Mouse (Mus musculus): ENCODE data around the gene Pdgfd.
"Not testable (repeated sequence)": the region's sequence is repeated elsewhere in the genome, so short reads cannot be mapped to it uniquely, and the experiment has no call there.

The Pdgfd gene

GRCm38 (mm10) chr9:6168391-6169037, at the start of gene Pdgfd:
Pdgfd (plus strand) TSS chr9:6168584.
- DNase-seq (ENCODE audit: extremely low spot score): peak; percentile 77

- DNase-seq (ENCODE audit: extremely low spot score): peak; percentile 32
Observed at GRCm38 (mm10) chr9:6169038-6169431, 651 bp downstream of the Pdgfd start.

GRCm38 (mm10) chr9:6170962-6171361, 2.6 kb downstream of the Pdgfd start:
- DNase-seq (ENCODE audit: extremely low spot score): no peak

GRCm38 (mm10) chr9:6173276-6173675, 4.9 kb downstream of the Pdgfd start:
- DNase-seq (ENCODE audit: extremely low spot score): no peak

GRCm38 (mm10) chr9:6175731-6176130, 7.3 kb downstream of the Pdgfd start:
- no peak for DNase-seq (ENCODE audit: extremely low spot score)

- DNase-seq (ENCODE audit: extremely low spot score): no peak
Observed at GRCm38 (mm10) chr9:6182307-6182923, 14.0 kb downstream of the Pdgfd start.

GRCm38 (mm10) chr9:6187955-6188354, 19.6 kb downstream of the Pdgfd start:
- no peak for DNase-seq (ENCODE audit: extremely low spot score)

GRCm38 (mm10) chr9:6193352-6193751, 25.0 kb downstream of the Pdgfd start:
- no peak for DNase-seq (ENCODE audit: extremely low spot score)

- DNase-seq (ENCODE audit: extremely low spot score): no peak
Observed at GRCm38 (mm10) chr9:6212862-6213261, 44.5 kb downstream of the Pdgfd start.

GRCm38 (mm10) chr9:6217505-6217904, 49.1 kb downstream of the Pdgfd start:
- DNase-seq (ENCODE audit: extremely low spot score): no peak

- not testable (repeated sequence) for DNase-seq (ENCODE audit: extremely low spot score)
Observed at GRCm38 (mm10) chr9:6235982-6236381, 67.6 kb downstream of the Pdgfd start.

- no peak for DNase-seq (ENCODE audit: extremely low spot score)
Observed at GRCm38 (mm10) chr9:6250320-6250719, 81.9 kb downstream of the Pdgfd start.

- no peak for DNase-seq (ENCODE audit: extremely low spot score)
Observed at GRCm38 (mm10) chr9:6251990-6252389, 83.6 kb downstream of the Pdgfd start.

- DNase-seq (ENCODE audit: extremely low spot score): no peak
Observed at GRCm38 (mm10) chr9:6257072-6257471, 88.7 kb downstream of the Pdgfd start.

- no peak for DNase-seq (ENCODE audit: extremely low spot score)
Observed at GRCm38 (mm10) chr9:6264820-6265219, 96.4 kb downstream of the Pdgfd start.

- peak; percentile 17 for DNase-seq (ENCODE audit: extremely low spot score)
Observed at GRCm38 (mm10) chr9:6269796-6270280, 101.5 kb downstream of the Pdgfd start, which contains the start of gene Ddi1. Ddi1 (minus strand) TSS chr9:6269846.

GRCm38 (mm10) chr9:6276395-6276794, 108.0 kb downstream of the Pdgfd start:
- DNase-seq (ENCODE audit: extremely low spot score): no peak

GRCm38 (mm10) chr9:6277526-6277925, 109.1 kb downstream of the Pdgfd start:
- no peak for DNase-seq (ENCODE audit: extremely low spot score)

GRCm38 (mm10) chr9:6286770-6287169, 118.4 kb downstream of the Pdgfd start:
- no peak for DNase-seq (ENCODE audit: extremely low spot score)

GRCm38 (mm10) chr9:6289211-6289696, 120.9 kb downstream of the Pdgfd start:
- DNase-seq (ENCODE audit: extremely low spot score): peak; percentile 17

- DNase-seq (ENCODE audit: extremely low spot score): no peak
Observed at GRCm38 (mm10) chr9:6298547-6298946, 130.2 kb downstream of the Pdgfd start.

GRCm38 (mm10) chr9:6302050-6302449, 133.7 kb downstream of the Pdgfd start:
- DNase-seq (ENCODE audit: extremely low spot score): no peak

GRCm38 (mm10) chr9:6304590-6304989, 136.2 kb downstream of the Pdgfd start:
- no peak for DNase-seq (ENCODE audit: extremely low spot score)
